Comparison of ENCODE assay signal across 18 mouse cellular contexts in the genomic region with DNA sequence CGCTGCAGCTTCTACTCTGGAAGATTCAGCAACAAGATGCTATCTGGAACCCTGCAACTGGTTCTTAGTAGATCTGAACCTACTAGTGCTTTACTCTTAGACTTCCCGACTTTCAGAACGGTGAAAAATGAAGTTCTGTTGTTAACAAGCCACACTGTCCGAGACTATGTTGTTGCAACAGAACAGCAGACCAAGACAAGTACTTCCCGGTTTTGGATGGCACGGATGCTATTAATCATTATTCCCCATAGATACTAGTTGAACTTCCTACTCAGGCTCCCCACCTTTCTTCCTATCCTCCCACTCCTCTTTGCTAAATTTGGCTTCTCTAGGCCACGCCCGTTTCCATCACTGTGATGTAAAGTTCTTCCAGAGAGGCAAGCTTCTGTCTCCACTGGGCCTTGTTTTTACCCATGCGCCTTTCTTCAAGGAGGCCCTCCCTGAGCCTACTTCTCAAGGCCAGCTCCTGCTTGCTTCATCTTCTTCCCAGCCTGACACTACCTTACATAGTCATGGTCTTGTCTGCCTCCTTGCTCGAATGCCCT.
DNase-seq lines count a peak whose midpoint lies in the region; ATAC-seq and TF ChIP-seq lines count a peak whose summit lies in the region.
"Had no signal": no experiment of that assay in that cellular context is flagged by ENCODE, and none has a peak within 500 bp of the region (broad histone marks: within the 10 kb centered on the region; RNA-seq: fewer than 3 reads in every experiment).

No protein-coding gene starts in this region.

- in situ Hi-C loops in ES-E14 (cut with MboI; ENCODE audit: low sequenced_read_pairs in 2 of 2, unreplicated experiment in 2 of 2) = no loop called here

- H3K4me2 ChIP-seq in kidney, postnatal 0 days (ENCODE audit: low read length) = no peak overlapping the region
- no peak overlapping the region for H3K4me2 ChIP-seq in stomach, embryonic 15.5 days
- H3K4me2 ChIP-seq: embryonic facial prominence, embryonic 15.5 days; heart, embryonic 13.5 days; hindbrain, embryonic 15.5 days; liver, embryonic 13.5 days; midbrain, embryonic 13.5 days had no signal

- 0 out of 2 replicates have a peak, but pooled peaks cover 5% of the 10 kb centered on the region for H3K4me1 ChIP-seq in kidney, postnatal 0 days (replicated peaks; ENCODE audit: insufficient read depth, low read length)
- peaks cover 6 to 21% of the 10 kb centered on the region in 2 experiments; a peak in 3 of 4 replicates for H3K4me1 ChIP-seq in ES-E14 (ENCODE audit: control insufficient read depth in 2 of 2, insufficient read depth in 2 of 2, low read length in 2 of 2, poor library complexity in 1 of 2)
- H3K4me1 ChIP-seq in brown adipose tissue, adult 24 weeks (ENCODE audit: control insufficient read depth, insufficient read depth, insufficient read length, low read length) = no peaks in the 10 kb centered on the region
- H3K4me1 ChIP-seq in stomach, embryonic 15.5 days = 0 out of 2 replicates have a peak, but pooled peaks cover 9% of the 10 kb centered on the region
- H3K4me1 ChIP-seq: liver, embryonic 13.5 days had no signal

- no peak for TF ChIP-seq CTCF in kidney, postnatal 0 days (IDR thresholded peaks at IDR 0.05; ENCODE audit: low read depth)

- H3K4me3 ChIP-seq in kidney, postnatal 0 days (replicated peaks; ENCODE audit: low read depth, low read length) = no peak overlapping the region
- no peak overlapping the region for H3K4me3 ChIP-seq in ES-E14 (ENCODE audit: insufficient read depth in 1 of 2, low read depth in 1 of 2, low read length in 2 of 2, poor library complexity in 1 of 2, severe bottlenecking in 1 of 2)
- H3K4me3 ChIP-seq in brown adipose tissue, adult 24 weeks (ENCODE audit: insufficient read depth, low read depth, low read length) = no peak overlapping the region
- H3K4me3 ChIP-seq in stomach, embryonic 15.5 days (replicated peaks) = no peak overlapping the region
- H3K4me3 ChIP-seq: embryonic facial prominence, embryonic 15.5 days; heart, embryonic 13.5 days; hindbrain, embryonic 15.5 days; left cerebral cortex, adult 2 months; liver, embryonic 13.5 days; midbrain, embryonic 13.5 days had no signal

- no peaks in the 10 kb centered on the region for H3K36me3 ChIP-seq in kidney, postnatal 0 days (ENCODE audit: insufficient read depth, low read length)
- no peaks in the 10 kb centered on the region for H3K36me3 ChIP-seq in ES-E14 (ENCODE audit: control insufficient read depth, insufficient read depth, low read length, poor library complexity, severe bottlenecking)
- no peaks in the 10 kb centered on the region for H3K36me3 ChIP-seq in stomach, embryonic 15.5 days
- H3K36me3 ChIP-seq: embryonic facial prominence, embryonic 15.5 days; heart, embryonic 13.5 days; hindbrain, embryonic 15.5 days; liver, embryonic 13.5 days; midbrain, embryonic 13.5 days had no signal

- H3K27ac ChIP-seq in kidney, postnatal 0 days = 0 out of 2 replicates have a peak overlapping the region, but pooled peaks have one; percentile 32
- peak overlapping the region; percentile 46; the same call in 1 of the 2 replicates for H3K27ac ChIP-seq in ES-E14 (ENCODE audit: insufficient read depth, low read depth, low read length, poor library complexity, severe bottlenecking)
- H3K27ac ChIP-seq in brown adipose tissue, adult 24 weeks (replicated peaks; ENCODE audit: low read depth, low read length) = peak overlapping the region; percentile 14; the same call in 1 of the 2 replicates
- peak overlapping the region; percentile 44; the same call in 1 of the 2 replicates for H3K27ac ChIP-seq in stomach, embryonic 15.5 days
- H3K27ac ChIP-seq: heart, embryonic 13.5 days; hindbrain, embryonic 15.5 days; left cerebral cortex, adult 2 months; liver, embryonic 13.5 days; macrophage had no signal

- no peak for DNase-seq in kidney, postnatal 0 days (ENCODE audit: low spot score)
- DNase-seq in kidney, adult 8-10 months = no peak
- DNase-seq in ES-E14 (ENCODE audit: low read depth, low spot score) = no peak
- DNase-seq in ovary, postnatal 14 days (ENCODE audit: low spot score) = no peak
- DNase-seq: adrenal gland, postnatal 25 days; cerebellum, adult 9-10 months; embryo, embryonic 11 days; liver, embryonic 13.5 days had no signal

- no peaks in the 10 kb centered on the region for H3K9me3 ChIP-seq in kidney, postnatal 0 days (replicated peaks; ENCODE audit: low read length)
- no peaks in the 10 kb centered on the region for H3K9me3 ChIP-seq in ES-E14 (ENCODE audit: control insufficient read depth, insufficient read depth, low read depth, low read length)
- H3K9me3 ChIP-seq in stomach, embryonic 15.5 days = no peaks in the 10 kb centered on the region; the same call in 1 of the 2 replicates
- H3K9me3 ChIP-seq: embryonic facial prominence, embryonic 15.5 days; heart, embryonic 13.5 days; hindbrain, embryonic 15.5 days; liver, embryonic 13.5 days; midbrain, embryonic 13.5 days had no signal

- ATAC-seq in kidney, postnatal 0 days (replicated peaks; ENCODE audit: low FRiP score, low read depth) = no peak
- ATAC-seq in stomach, embryonic 15.5 days (ENCODE audit: insufficient read depth, low FRiP score, low read depth) = no peak
- no peak for ATAC-seq in inflammation-experienced regulatory T-cells, adult 6 months
- ATAC-seq: forebrain, embryonic 14.5 days had no signal

- no peaks in the 10 kb centered on the region for H3K27me3 ChIP-seq in kidney, postnatal 0 days (ENCODE audit: insufficient read depth, low read length)
- no peaks in the 10 kb centered on the region for H3K27me3 ChIP-seq in stomach, embryonic 15.5 days (replicated peaks)
- H3K27me3 ChIP-seq: embryonic facial prominence, embryonic 15.5 days; heart, embryonic 13.5 days; hindbrain, embryonic 15.5 days; liver, embryonic 13.5 days; midbrain, embryonic 13.5 days had no signal

- H3K9ac ChIP-seq in kidney, postnatal 0 days (ENCODE audit: low read depth, low read length) = no peak overlapping the region
- no peak overlapping the region for H3K9ac ChIP-seq in ES-E14 (ENCODE audit: insufficient read depth, low read depth, low read length, poor library complexity, severe bottlenecking)
- H3K9ac ChIP-seq in stomach, embryonic 15.5 days = no peak overlapping the region
- H3K9ac ChIP-seq: embryonic facial prominence, embryonic 15.5 days; heart, embryonic 13.5 days; hindbrain, embryonic 15.5 days; liver, embryonic 13.5 days; midbrain, embryonic 13.5 days had no signal

- WGBS in kidney, postnatal 0 days = 83% methylated on average over 10 of the region's 10 CpGs
- 88% methylated on average over 10 of the region's 10 CpGs for WGBS in stomach, embryonic 15.5 days

TF ChIP-seq in ES-E14, 5 proteins besides CTCF, POLR2A, EP300 and RAD21:
- no peak for TF ChIP-seq ZC3H11A (IDR thresholded peaks at IDR 0.05; ENCODE audit: borderline replicate concordance, low read depth, low read length)
- no peak for TF ChIP-seq HCFC1 (IDR thresholded peaks at IDR 0.05; ENCODE audit: borderline replicate concordance, insufficient read depth, low read length)
- TF ChIP-seq ZNF384 (IDR thresholded peaks at IDR 0.05; ENCODE audit: low read depth, low read length) = no peak
- TF ChIP-seq MAFK (IDR thresholded peaks at IDR 0.05; ENCODE audit: insufficient read depth, low read depth, low read length) = no peak
- no peak for TF ChIP-seq CHD2 (IDR thresholded peaks at IDR 0.05; ENCODE audit: low read depth, low read length)
